Mouse (Mus musculus) R1 (cell line): Measurements from ENCODE around the gene Rprd2.
A peak's percentile ranks its signal among the peaks of the same experiment; 100 is the strongest.
"Not testable (repeated sequence)": the region's sequence is repeated elsewhere in the genome, so short reads cannot be mapped to it uniquely, and the experiment has no call there.

Experiments used
- DNase-seq: peaks from one replicate; pipeline ENCODE4 v3.0.0-alpha.2; 2018; ENCODE audit warnings: low read depth, low spot score

The Rprd2 gene

DNA sequence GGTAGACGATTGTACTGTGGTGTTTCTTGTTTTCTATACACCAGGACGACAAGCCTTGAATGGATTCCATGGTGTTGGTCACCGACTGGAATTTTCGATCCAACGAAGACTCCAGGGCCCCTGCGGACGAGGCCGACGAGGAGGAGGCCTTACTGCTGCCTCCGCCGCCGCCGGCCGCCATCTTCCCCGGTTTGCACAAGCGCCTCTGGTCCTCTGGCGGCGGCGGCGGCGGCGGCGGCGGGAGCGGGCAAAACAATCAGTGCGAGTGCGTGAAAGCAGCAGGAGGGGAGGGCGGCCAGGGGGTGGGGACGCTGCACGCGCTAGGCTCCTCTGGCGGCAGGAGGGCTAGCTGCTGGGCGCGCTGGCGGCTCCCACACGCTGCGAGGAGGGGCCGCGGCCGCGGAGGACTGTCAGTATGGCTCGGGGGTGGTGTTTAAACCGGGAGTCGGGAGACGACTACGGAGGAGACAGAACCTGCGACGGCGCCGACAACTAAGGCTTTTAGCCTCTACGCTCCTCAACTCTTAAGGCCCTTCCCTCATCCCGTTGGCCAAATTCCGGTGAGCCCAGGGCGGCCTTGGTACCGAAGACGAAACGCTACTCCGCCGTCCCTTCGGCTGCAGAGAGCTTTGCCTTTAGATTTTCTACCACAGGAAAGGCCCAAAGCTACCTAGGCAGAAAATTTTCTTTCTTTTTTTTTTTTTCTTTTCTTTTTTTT is at the start of gene Rprd2:
TSS of gene Rprd2 (minus strand) at position 293 of the 718 bp plus-strand sequence.
- DNase-seq: peak; percentile 73

GRCm38 (mm10) chr3:95867408-95867807 is 48.7 kb upstream of the Rprd2 start:
- no peak for DNase-seq

GRCm38 (mm10) chr3:95866071-95866470 is 47.4 kb upstream of the Rprd2 start:
- no peak for DNase-seq

- DNase-seq: peak; percentile 65
Observed at GRCm38 (mm10) chr3:95865571-95865970, 46.9 kb upstream of the Rprd2 start.

- DNase-seq: no peak
Observed at GRCm38 (mm10) chr3:95865050-95865449, 46.4 kb upstream of the Rprd2 start.

DNA sequence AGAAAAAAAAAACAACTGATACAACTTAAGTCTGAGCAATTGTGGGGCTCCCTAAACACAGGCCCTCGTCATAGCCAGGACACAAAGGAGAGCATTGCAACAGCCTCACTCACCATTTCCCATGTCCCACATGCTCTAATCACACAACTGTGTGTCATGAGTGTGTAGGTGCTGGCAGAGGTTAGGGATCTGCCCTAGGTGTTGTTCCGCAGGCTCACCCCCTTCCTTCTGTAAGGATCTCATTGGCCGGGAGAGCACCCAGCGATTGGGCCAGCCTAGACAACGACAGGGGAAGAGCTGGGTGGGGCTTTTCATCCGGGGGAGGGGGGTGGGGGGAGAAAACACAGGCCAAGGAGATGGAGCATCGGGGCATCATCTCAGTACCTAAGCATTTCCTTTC is 44.9 kb upstream of the Rprd2 start:
- DNase-seq: peak; percentile 47

- DNase-seq: peak; percentile 95
Observed at GRCm38 (mm10) chr3:95861796-95862195, 43.1 kb upstream of the Rprd2 start.

DNA sequence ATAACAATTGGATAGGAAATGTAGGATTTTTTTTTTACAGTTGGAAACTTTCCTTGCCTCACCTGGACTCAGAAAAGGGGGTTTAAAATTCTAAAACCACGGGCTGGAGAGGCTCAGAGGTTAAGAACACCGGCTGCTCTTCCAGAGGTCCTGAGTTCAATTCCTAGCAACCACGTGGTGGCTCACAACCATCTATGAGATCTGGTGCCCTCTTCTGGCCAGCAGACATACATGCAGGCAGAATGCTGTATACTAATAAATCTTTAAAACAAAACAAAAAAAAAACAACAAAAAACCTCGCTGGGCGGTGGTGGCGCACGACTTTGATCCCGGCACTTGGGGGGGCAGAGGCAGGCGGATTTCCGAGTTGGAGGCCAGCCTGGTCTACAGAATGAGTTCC is 42.6 kb upstream of the Rprd2 start:
- DNase-seq: peak; percentile 69

DNA sequence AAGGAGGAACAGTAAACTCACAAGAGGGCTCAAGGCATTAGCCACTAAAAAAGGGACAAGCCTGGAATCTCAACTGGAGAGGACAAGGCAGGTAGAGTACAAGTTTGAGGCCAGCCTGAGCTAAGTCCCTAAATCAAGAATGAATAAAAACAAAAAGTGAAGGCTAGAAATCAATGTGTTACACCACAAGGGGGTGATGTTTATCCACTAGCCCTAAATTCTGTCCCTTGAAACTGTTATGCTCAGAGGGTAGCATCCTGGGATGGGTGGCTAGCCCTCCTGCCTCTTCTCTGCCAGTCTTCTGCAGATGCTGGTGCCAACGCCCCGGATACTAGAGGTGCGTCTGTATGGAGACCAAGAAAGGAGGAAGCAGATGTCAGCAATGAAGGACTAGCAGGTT is 41.7 kb upstream of the Rprd2 start:
- DNase-seq: peak; percentile 61

DNA sequence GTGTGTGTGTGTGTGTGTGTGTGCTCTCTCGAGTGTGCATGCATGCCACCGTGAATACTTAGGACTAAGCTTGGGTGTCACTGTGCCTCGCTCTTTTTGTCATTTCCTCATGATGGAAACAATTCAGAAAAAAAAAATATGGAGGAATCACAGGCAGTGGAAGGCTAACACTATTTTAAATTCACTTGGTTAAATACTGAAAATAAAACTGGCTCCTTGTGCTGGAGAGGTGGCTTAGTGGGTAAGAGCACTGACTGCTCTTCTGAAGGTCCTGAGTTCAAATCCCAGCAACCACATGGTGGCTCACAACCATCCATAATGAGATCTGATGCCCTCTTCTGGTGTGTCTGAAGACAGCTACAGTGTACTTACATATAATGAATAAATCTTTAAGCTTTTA is 39.6 kb upstream of the Rprd2 start:
- DNase-seq: not testable (repeated sequence)

- not testable (repeated sequence) for DNase-seq
Observed at GRCm38 (mm10) chr3:95857050-95857449, 38.4 kb upstream of the Rprd2 start.

GRCm38 (mm10) chr3:95856115-95856514 is 37.5 kb upstream of the Rprd2 start:
- DNase-seq: no peak

DNA sequence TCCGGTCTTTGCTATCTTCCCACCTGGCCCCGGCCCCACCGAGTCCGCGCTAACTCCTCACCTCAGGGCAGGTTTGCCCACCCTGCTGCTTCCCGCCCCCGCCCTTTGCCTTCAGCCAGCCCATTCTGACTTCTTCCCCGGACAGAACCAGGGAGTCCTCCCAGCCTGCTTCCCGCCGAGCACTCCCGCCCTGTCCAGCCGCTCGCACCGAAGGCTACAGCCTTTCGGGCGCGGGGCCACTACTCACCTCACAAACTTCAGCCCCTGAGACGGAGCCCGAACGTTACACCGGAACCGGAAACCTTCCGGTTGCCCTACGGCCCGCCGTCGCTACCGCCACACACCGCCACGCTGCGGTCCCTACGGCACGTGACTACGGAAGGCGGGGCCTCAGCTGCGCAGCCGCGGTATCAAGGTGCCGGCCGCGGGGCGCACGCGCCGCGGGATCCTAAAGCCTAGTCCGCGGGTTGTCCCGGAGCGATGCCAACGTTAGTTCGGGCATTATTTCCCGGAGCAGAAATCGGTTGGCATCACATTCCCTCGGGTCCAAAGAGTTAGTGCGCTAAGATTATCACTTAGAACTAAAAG is 36.9 kb upstream of the Rprd2 start, which contains the start of gene Prpf3:
TSS of gene Prpf3 (minus strand) at position 384 of the 588 bp plus-strand sequence.
- peak; percentile 89 for DNase-seq

- no peak for DNase-seq
Observed at GRCm38 (mm10) chr3:95851317-95851716, 32.7 kb upstream of the Rprd2 start.

- no peak for DNase-seq
Observed at GRCm38 (mm10) chr3:95850611-95851010, 31.9 kb upstream of the Rprd2 start.

DNA sequence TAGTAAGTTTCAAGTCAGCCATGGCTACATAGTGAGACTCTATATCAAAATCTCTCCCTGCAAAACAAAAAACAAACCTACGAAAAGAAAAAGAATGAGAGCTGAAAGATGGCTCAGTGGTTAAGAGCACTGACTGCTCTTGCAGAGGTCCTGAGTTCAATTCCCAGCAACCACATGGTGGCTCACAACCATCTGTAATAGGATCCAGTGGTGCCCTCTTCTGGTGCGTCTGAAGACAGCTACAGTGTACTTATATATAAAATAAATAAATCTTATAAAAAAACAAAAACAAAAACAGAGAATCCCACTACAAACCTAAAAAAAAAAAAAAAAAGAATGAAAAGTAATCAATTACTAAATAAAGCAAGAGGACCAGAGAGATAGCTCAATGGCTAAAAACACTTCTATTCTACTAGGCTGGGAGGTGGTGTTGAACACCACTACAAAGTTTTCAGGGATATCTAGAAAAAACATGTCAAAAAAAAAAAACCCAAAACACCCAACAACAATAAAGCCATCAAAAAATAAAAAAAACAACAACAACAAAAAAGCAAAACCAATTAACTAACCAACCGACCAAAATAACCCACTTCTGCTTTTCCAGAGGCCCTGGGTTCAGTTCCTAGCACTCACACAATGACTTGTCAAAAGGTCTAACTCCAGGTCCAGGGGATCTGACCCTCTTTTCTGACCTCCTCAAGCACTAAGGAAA is 24.0 kb upstream of the Rprd2 start:
- no peak for DNase-seq

- DNase-seq: no peak
Observed at GRCm38 (mm10) chr3:95839250-95839649, 20.6 kb upstream of the Rprd2 start.

GRCm38 (mm10) chr3:95829053-95829452 is 10.4 kb upstream of the Rprd2 start:
- no peak for DNase-seq

GRCm38 (mm10) chr3:95826275-95826674 is 7.6 kb upstream of the Rprd2 start:
- no peak for DNase-seq

- no peak for DNase-seq
Observed at GRCm38 (mm10) chr3:95820046-95821010, 1.7 kb upstream of the Rprd2 start.

DNA sequence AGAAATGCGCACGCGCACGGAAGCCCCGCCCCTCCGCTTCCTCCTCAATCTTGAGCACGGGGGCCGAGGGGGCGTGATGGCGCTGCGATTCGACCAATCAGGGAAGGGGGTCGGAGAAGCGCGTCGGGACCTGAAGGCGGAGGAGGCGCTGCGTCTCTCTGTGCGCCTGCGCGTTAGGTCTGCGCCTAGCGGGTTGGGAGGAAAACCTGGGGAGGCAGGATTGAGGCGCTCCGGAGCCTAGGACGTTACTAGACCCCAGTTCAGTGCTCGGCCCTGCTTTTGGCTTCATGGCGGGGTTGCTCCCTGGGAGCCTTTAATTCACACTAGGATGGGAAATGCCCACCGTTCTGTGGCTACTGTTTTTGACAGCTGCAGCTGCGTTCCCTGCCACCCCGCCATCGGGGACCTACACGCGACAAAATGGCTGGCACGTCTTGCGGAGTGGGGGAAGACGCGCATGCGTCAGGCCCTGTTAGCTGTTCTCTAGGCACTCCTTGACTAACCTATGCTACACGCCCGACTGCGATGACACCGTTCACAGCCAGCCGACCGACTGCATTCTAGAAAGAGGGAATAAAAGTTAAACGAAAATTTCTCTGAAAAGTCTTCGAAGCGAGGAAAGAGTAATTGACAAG is 805 bp upstream of the Rprd2 start:
- peak; percentile 99 for DNase-seq
